Mouse (Mus musculus) limb, embryonic 15.5 days (tissue): ENCODE data around the gene Depdc1a. TPM values are rescaled to one million over a fixed set of nuclear protein-coding genes. Genes with fewer than 3 reads are reported as not detected.
"Not testable (repeated sequence)": the region's sequence is repeated elsewhere in the genome, so short reads cannot be mapped to it uniquely, and the experiment has no call there.

Experiments used
- ATAC-seq: fragments of 200-750 bp; cut with Nextera tagmentation; 2 replicates; pipeline ENCODE4 v1.8.0; 2017; ENCODE audit warnings: low read depth, moderate TSS enrichment; ENCODE audit not compliant: insufficient number of reproducible peaks, low FRiP score, low TSS enrichment
- H3K27ac ChIP-seq: fragments of 300-500 bp; sonication (generic); 2 replicates; pipeline ENCODE4 v1.5.1; 2015; ENCODE audit warnings: moderate library complexity, mild to moderate bottlenecking, inconsistent platforms
- H3K27me3 ChIP-seq: fragments of 300-500 bp; sonication (generic); 2 replicates; pipeline ENCODE4 v1.6.1; 2015; ENCODE audit warnings: inconsistent platforms
- H3K36me3 ChIP-seq: fragments of 300-500 bp; sonication (generic); 2 replicates; pipeline ENCODE4 v1.6.1; 2015; ENCODE audit warnings: inconsistent platforms
- H3K4me1 ChIP-seq: fragments of 300-500 bp; sonication (generic); 2 replicates; pipeline ENCODE4 v1.6.1; 2015; ENCODE audit warnings: inconsistent platforms
- H3K4me2 ChIP-seq: fragments of 300-500 bp; sonication (generic); 2 replicates; pipeline ENCODE4 v1.6.1; 2015; ENCODE audit warnings: mild to moderate bottlenecking, inconsistent platforms
- H3K4me3 ChIP-seq: fragments of 300-500 bp; sonication (generic); 2 replicates; pipeline ENCODE4 v1.5.1; 2015; ENCODE audit warnings: mild to moderate bottlenecking, inconsistent platforms
- H3K9ac ChIP-seq: fragments of 300-500 bp; sonication (generic); 2 replicates; pipeline ENCODE4 v1.6.1; 2015; ENCODE audit warnings: inconsistent platforms
- H3K9me3 ChIP-seq: fragments of 300-500 bp; sonication (generic); 2 replicates; pipeline ENCODE4 v1.6.1; 2016; ENCODE audit warnings: inconsistent platforms
- WGBS: fragments of 180-500 bp; shearing (Covaris S2); methylation state at CpG from one replicate; pipeline ENCODE4 v1.1.7; 2015; 5-methylcytosine and 5-hydroxymethylcytosine counted together
- polyA plus RNA-seq: library from polyadenylated mRNA; unstranded; fragments of >200 nt; fragmentation: Nextera tagmentation; extraction: Ambion mirVana; gene quantifications from 2 replicates; pipeline ENCODE4 v1.2.1, GENCODE M21; 2015

Depdc1a gene
- 31.4 and 31.5 TPM in 2 replicates for polyA plus RNA-seq

DNA sequence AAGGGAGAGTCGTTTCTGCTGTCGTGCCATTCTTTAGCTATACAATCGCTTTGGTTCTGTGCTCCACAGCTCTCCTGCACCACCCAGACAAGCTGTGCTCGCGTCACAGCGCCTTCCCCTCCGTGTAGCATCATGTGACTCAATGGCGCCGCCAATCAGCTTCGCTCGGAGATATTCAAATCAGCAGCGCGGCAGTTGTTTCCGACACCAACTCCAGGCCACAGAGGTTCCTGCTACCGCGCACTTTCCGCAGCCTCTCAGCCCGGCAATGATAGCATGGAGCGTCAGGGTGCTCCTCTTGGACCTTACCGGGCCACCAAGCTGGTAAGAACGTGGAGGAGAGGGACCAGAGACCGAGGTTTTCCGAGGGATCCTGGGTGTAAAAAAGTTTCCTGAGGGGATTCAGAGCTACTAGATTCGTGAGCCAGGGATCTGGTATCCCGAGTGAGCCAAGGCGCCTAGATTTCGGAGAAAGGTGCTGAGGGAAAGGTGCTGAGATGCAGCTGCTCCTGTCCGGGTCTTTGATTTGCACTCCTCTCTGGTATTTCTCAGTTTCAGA, at the start of gene Depdc1a:
Gene Depdc1a, plus strand, starts transcription at position 191 of the 559 bp plus-strand sequence.
- peak; percentile 99 for ATAC-seq
- Histone ChIP-seq H3K4me2 (peak within 1 kb of the TSS; percentile 61), H3K36me3 (peaks cover 7% of the 10 kb centered on the region; the same call in 1 of the 2 replicates), H3K27ac (no peak within 1 kb of the TSS), H3K4me3 (peak within 1 kb of the TSS; percentile 48), H3K4me1 (0 out of 2 replicates have a peak, but pooled peaks cover 2% of the 10 kb centered on the region), H3K9ac (peak within 1 kb of the TSS; percentile 52), H3K27me3 (no peaks in the 10 kb centered on the region), H3K9me3 (no peaks in the 10 kb centered on the region)
- under 1% methylated on average over 28 of the region's 28 CpGs for WGBS

DNA sequence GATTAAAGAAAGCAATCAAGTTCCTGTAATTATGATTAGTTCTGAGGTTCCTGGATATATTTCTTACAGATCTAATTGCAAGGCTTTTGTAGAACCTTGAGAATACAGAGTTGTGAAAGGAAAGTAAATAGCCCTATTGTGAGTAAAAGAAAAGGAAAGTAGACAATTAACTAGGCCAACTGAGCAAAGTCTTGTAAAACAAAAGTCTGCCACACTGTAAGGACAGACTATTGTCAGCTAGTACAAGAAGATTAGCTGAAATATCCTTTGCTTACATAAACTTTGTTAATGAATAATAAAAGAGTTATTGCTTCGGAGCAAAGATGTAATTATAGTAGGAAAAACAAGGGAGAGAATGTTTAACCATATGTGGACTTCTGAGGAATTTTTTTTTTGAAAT, 25.2 kb upstream of the Depdc1a start:
- Histone ChIP-seq H3K4me1 (no peaks in the 10 kb centered on the region), H3K9me3 (no peaks in the 10 kb centered on the region), H3K27ac (no peak overlapping the region), H3K4me2 (no peak overlapping the region), H3K36me3 (no peaks in the 10 kb centered on the region), H3K27me3 (no peaks in the 10 kb centered on the region), H3K9ac (no peak overlapping the region), H3K4me3 (no peak overlapping the region)
- no peak for ATAC-seq
- WGBS: 40% methylated on average over 1 of the region's 1 CpGs

DNA sequence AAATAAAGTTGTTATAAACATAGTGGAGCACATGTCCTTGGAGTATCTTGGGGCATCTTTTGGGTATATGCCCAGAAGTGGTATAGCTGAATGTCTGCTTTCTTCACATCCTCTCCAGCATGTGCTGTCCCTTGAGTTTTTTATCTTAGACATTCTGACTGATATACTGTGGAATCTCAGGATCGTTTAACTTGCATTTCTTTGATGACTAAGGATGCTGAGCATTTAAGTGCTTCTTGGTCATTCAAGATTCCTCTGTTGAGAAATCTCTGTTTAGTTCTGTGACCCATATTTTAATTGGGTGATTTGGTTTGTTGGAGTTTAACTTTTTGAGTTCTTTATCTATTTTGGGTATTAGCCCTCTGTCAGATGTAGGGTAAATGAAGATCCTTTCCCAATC, 19.8 kb upstream of the Depdc1a start:
- H3K9me3 ChIP-seq: no peaks in the 10 kb centered on the region
- ATAC-seq: no peak
- no peaks in the 10 kb centered on the region for H3K27me3 ChIP-seq
- no peaks in the 10 kb centered on the region for H3K4me1 ChIP-seq
- H3K36me3 ChIP-seq: no peaks in the 10 kb centered on the region
- H3K27ac ChIP-seq: no peak overlapping the region
- H3K9ac ChIP-seq: no peak overlapping the region
- H3K4me2 ChIP-seq: no peak overlapping the region
- 76% methylated on average over 1 of the region's 1 CpGs for WGBS
- no peak overlapping the region for H3K4me3 ChIP-seq

DNA sequence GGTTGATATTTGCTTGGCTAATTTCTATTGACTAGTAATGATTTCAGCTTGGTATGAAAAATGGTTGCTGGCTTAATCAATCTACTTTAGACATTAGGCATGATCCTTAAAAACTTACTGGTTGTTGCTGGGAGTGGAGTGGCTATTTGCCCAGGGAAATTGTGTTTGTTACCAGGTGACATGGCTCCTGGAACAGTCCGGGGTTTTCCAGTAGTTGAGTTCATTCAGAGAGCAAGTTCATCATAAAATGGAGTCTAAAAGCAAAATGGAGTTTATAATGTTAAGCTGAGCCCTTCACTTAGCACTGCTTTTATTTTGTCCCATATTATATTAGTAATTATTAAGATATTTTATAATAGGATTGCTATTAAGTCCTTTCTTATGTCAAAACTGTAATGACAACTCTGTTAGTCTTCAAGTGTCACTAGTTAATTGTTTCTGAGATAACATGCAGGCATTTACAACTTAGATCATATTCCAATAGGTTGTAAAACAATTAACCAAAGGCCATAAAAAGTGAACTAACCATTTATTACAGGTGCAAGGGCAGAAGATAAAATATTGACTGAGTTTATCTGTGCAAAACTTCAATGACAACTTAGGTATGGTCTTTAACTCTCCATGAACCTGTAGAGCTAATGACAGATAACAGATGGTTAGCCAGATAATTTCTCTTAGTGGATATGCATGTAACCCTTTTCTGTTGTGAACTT, 17.8 kb upstream of the Depdc1a start:
- H3K36me3 ChIP-seq: no peaks in the 10 kb centered on the region
- no peaks in the 10 kb centered on the region for H3K4me1 ChIP-seq
- H3K4me2 ChIP-seq: no peak overlapping the region
- H3K27me3 ChIP-seq: no peaks in the 10 kb centered on the region
- H3K9ac ChIP-seq: no peak overlapping the region
- H3K9me3 ChIP-seq: no peaks in the 10 kb centered on the region
- no peak for ATAC-seq
- no peak overlapping the region for H3K4me3 ChIP-seq
- H3K27ac ChIP-seq: no peak overlapping the region
- 89% methylated on average over 1 of the region's 1 CpGs for WGBS

DNA sequence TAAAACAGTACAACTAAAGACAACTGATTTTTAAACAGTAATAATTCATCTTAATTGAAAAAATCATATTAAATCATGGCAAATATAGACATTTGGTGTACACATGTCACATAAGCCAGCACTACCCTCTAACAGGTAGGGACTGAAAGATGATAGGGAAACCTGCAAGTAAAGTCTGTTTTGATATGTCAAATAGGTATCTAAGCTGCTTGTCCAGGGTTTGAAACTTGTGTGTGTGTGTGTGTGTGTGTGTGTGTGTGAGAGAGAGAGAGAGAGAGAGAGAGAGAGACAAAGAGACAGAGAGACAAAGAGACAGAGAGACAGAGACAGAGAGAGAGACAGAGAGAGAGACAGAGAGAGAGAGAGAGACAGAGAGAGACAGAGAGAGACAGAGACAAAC, 524 bp upstream of the Depdc1a start:
- ATAC-seq, H3K36me3 ChIP-seq, H3K27me3 ChIP-seq, H3K27ac ChIP-seq, H3K4me1 ChIP-seq, H3K9me3 ChIP-seq: not testable (repeated sequence)
- Histone ChIP-seq H3K4me3 (peak overlapping the region; percentile 48), H3K4me2 (peak overlapping the region; percentile 61), H3K9ac (peak overlapping the region; percentile 52; the same call in 1 of the 2 replicates)

DNA sequence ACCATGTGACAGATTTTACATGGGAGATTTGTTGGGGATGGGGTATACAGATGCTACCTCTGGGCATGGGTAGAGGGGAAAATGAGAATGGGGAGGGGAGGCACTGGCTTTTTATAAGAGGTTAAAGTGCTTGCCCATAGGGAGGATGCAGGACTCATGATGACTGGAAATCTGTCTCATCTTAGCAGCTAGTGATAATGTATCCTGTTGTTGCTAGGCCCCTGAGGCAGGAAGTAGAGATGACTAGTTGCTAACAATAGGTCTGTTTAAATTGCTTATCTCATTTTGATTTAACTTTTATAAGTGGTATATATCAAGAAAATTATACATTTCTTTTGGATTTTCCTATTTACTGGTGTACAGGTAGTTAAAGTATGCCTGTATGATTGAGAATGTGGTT, 13.7 kb downstream of the Depdc1a start:
- ATAC-seq: no peak
- Histone ChIP-seq H3K4me3 (no peak overlapping the region), H3K9me3 (no peaks in the 10 kb centered on the region), H3K4me2 (no peak overlapping the region), H3K27me3 (no peaks in the 10 kb centered on the region), H3K27ac (no peak overlapping the region), H3K4me1 (no peaks in the 10 kb centered on the region), H3K9ac (no peak overlapping the region), H3K36me3 (no peaks in the 10 kb centered on the region)

DNA sequence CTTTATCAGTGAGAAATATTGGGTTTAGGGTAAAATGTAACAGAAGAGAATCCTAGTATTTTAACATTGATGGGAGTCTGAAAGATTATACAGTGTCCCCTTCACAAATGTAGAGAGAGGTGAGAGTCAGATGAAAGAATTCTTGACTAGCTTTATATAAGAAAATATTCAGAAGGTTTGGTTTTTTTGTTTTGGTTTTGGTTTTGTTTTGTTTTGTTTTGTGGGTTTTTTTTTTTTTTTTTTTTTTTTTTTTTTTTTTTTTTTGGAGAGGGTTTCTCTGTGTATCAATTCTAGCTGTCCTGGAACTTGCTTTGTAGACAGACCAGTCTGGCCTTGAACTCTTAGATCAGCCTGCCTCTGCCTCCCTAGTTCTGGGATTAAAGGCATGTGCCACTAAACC, 33.3 kb downstream of the Depdc1a start:
- Histone ChIP-seq H3K9ac (no peak overlapping the region), H3K27me3 (no peaks in the 10 kb centered on the region), H3K27ac (no peak overlapping the region), H3K4me2 (no peak overlapping the region), H3K4me1 (no peaks in the 10 kb centered on the region), H3K4me3 (no peak overlapping the region), H3K36me3 (0 out of 2 replicates have a peak, but pooled peaks cover 3% of the 10 kb centered on the region), H3K9me3 (no peaks in the 10 kb centered on the region)
- ATAC-seq: no peak

DNA sequence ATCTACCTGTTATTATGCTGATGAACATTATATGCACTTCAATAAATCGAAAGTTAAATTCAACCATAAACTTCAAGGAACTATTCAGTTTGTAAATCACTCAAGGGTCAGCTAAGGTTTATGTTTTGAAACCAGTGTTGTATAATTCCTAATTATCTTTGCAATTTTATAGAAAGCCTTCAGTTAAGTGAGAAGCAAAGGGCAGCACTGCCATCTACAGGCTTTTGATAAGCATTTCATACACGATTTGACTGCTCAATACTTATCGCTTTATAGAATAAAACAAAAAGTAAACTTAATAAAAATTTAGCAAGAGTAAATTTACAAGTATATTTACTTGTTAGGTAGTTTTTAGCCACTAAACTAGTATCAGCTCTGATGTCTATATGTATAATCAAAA, 53.1 kb downstream of the Depdc1a start:
- Histone ChIP-seq H3K27me3 (no peaks in the 10 kb centered on the region), H3K4me3 (no peak overlapping the region), H3K9me3 (no peaks in the 10 kb centered on the region), H3K9ac (no peak overlapping the region), H3K4me2 (no peak overlapping the region), H3K36me3 (no peaks in the 10 kb centered on the region), H3K27ac (no peak overlapping the region), H3K4me1 (no peaks in the 10 kb centered on the region)
- 74% methylated on average over 3 of the region's 3 CpGs for WGBS
- ATAC-seq: no peak

DNA sequence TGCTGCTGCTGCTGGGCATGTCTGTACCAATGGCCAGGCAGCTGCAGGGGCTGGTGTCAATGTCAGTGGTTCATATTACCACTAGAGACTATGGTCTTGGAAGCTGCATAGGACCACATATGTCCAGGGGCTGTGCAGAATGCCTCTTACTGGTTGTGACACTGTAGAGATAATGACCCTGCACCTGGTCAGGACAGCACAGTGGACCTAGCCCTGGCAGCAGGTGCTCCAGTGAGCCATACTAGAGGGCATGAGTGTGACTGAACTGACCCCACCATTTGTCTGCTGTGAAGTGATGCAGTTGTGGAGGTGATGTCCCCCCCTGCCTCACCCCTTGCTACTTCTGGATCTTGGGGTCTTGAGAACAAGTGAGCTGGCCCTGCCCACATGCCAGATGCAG, 55.0 kb downstream of the Depdc1a start:
- H3K27ac ChIP-seq: no peak overlapping the region
- ATAC-seq: no peak

More for the DNA sequence above, 55.0 kb downstream of the Depdc1a start:
- H3K9ac ChIP-seq: no peak overlapping the region
- H3K4me2 ChIP-seq: no peak overlapping the region
- H3K4me1 ChIP-seq: no peaks in the 10 kb centered on the region
- no peak overlapping the region for H3K4me3 ChIP-seq
- H3K36me3 ChIP-seq: no peaks in the 10 kb centered on the region
- H3K9me3 ChIP-seq: no peaks in the 10 kb centered on the region
- H3K27me3 ChIP-seq: no peaks in the 10 kb centered on the region

Other genes starting within 250 kb of the Depdc1a start
- gene Rpe65, start 103.7 kb downstream of the Depdc1a start, polyA plus RNA-seq: not detected in 2 replicates